Mouse (Mus musculus): ENCODE measurements around the gene Hacd3.

GRCm38 (mm10) chr9:65036861-65037260 lies 15.4 kb upstream of the Hacd3 start:
- TF ChIP-seq POLR2A (IDR thresholded peaks at IDR 0.05; ENCODE audit: borderline replicate concordance, extremely low read depth, insufficient read depth, insufficient read length, poor library complexity, severe bottlenecking) (no peak), CTCF (IDR thresholded peaks at IDR 0.05; ENCODE audit: borderline replicate concordance, extremely low read depth, insufficient read depth, insufficient read length) (no peak)

Data from brain, embryonic 14.5 days (tissue).